Mouse (Mus musculus): Measurements from ENCODE around the gene Thra. TPM values are rescaled to one million over a fixed set of nuclear protein-coding genes. Genes with fewer than 3 reads are reported as not detected.

Thra gene
- polyA plus RNA-seq (2012; ENCODE audit: insufficient read depth, low replicate concordance): 37.6 and 38.9 TPM in 2 replicates

DNA sequence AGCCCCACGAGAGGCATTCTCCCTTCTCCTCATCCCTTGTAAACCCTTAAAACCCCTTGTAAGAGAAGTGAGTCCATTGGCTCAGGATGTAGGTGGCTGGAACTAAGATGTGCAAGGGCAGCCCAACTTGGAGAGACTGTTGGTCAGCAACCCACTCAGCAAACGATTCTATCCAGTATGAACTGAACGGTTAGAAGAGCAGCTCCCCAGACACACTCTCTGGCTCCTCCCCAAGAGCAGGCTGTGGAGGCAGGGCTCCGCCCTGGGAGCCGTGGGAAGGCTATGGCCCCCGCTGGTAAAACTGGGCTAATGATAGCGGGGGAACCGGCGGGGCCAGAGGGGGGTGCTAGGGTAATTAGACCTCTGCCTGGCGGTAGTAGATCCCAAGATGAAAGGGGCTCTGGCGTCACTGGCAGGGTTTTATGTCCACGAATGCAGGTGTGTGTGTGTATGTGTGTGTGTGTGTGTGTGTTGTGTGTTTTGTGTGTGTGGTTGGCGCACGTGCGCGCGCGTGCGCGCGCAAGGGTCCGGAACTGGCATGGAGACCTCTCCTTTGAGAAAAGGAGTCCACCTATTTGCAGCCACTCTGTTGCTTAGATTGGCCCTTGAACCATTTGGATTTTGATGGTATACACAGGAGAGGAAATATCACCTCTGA lies at the start of gene Thra:
Thra (plus strand) TSS at position 246 of the 658 bp plus-strand sequence.
- Histone ChIP-seq H3K4me3 (replicated peaks) (peak within 1 kb of the TSS; percentile 98), H3K27me3 (replicated peaks) (no peaks in the 10 kb centered on the region), H3K9me3 (no peaks in the 10 kb centered on the region), H3K36me3 (replicated peaks; ENCODE audit: low read length) (peaks cover 8% of the 10 kb centered on the region), H3K4me1 (peaks cover 64% of the 10 kb centered on the region)
- TF ChIP-seq FLI1 (IDR thresholded peaks at IDR 0.05; ENCODE audit: low read length) (no peak), GATA1 (IDR thresholded peaks at IDR 0.05; ENCODE audit: borderline replicate concordance, low read length) (no peak)

GRCm38 (mm10) chr11:98693201-98693600 lies 47.2 kb upstream of the Thra start:
- no peaks in the 10 kb centered on the region for H3K27me3 ChIP-seq (replicated peaks)
- H3K4me3 ChIP-seq (replicated peaks): no peak overlapping the region
- H3K36me3 ChIP-seq (replicated peaks; ENCODE audit: low read length): peaks cover 88% of the 10 kb centered on the region
- TF ChIP-seq GATA1 (IDR thresholded peaks at IDR 0.05; ENCODE audit: borderline replicate concordance, low read length): no peak
- TF ChIP-seq FLI1 (IDR thresholded peaks at IDR 0.05; ENCODE audit: low read length): no peak
- H3K9me3 ChIP-seq: no peaks in the 10 kb centered on the region
- no peaks in the 10 kb centered on the region for H3K4me1 ChIP-seq

- no peaks in the 10 kb centered on the region for H3K9me3 ChIP-seq
- no peak overlapping the region for H3K4me3 ChIP-seq (replicated peaks)
- H3K36me3 ChIP-seq (replicated peaks; ENCODE audit: low read length): peaks cover 85% of the 10 kb centered on the region
- no peak for TF ChIP-seq GATA1 (IDR thresholded peaks at IDR 0.05; ENCODE audit: borderline replicate concordance, low read length)
- H3K27me3 ChIP-seq (replicated peaks): no peaks in the 10 kb centered on the region
- H3K4me1 ChIP-seq: no peaks in the 10 kb centered on the region; the same call in 1 of the 2 replicates
These were observed 46.7 kb upstream of the Thra start for GRCm38 (mm10) chr11:98693746-98694145.

GRCm38 (mm10) chr11:98694301-98694700 lies 46.1 kb upstream of the Thra start:
- Histone ChIP-seq H3K27me3 (replicated peaks) (no peaks in the 10 kb centered on the region), H3K4me3 (replicated peaks) (no peak overlapping the region), H3K36me3 (replicated peaks; ENCODE audit: low read length) (peaks cover 81% of the 10 kb centered on the region), H3K4me1 (no peaks in the 10 kb centered on the region; the same call in 1 of the 2 replicates), H3K9me3 (no peaks in the 10 kb centered on the region)
- no peak for TF ChIP-seq GATA1 (IDR thresholded peaks at IDR 0.05; ENCODE audit: borderline replicate concordance, low read length)
- no peak for TF ChIP-seq FLI1 (IDR thresholded peaks at IDR 0.05; ENCODE audit: low read length)

GRCm38 (mm10) chr11:98695408-98695807 lies 45.0 kb upstream of the Thra start:
- H3K9me3 ChIP-seq: no peaks in the 10 kb centered on the region
- TF ChIP-seq GATA1 (IDR thresholded peaks at IDR 0.05; ENCODE audit: borderline replicate concordance, low read length) (no peak), FLI1 (IDR thresholded peaks at IDR 0.05; ENCODE audit: low read length) (no peak)
- peaks cover 70% of the 10 kb centered on the region for H3K36me3 ChIP-seq (replicated peaks; ENCODE audit: low read length)
- no peak overlapping the region for H3K4me3 ChIP-seq (replicated peaks)
- peaks cover 2% of the 10 kb centered on the region for H3K27me3 ChIP-seq (replicated peaks)
- peaks cover 5% of the 10 kb centered on the region; the same call in 1 of the 2 replicates for H3K4me1 ChIP-seq

- TF ChIP-seq FLI1 (IDR thresholded peaks at IDR 0.05; ENCODE audit: low read length): no peak
- no peak for TF ChIP-seq GATA1 (IDR thresholded peaks at IDR 0.05; ENCODE audit: borderline replicate concordance, low read length)
- Histone ChIP-seq H3K4me3 (replicated peaks) (no peak overlapping the region), H3K36me3 (replicated peaks; ENCODE audit: low read length) (peaks cover 58% of the 10 kb centered on the region), H3K9me3 (no peaks in the 10 kb centered on the region), H3K27me3 (replicated peaks) (peaks cover 7% of the 10 kb centered on the region), H3K4me1 (peaks cover 10% of the 10 kb centered on the region; the same call in 1 of the 2 replicates)
These were observed 43.8 kb upstream of the Thra start for GRCm38 (mm10) chr11:98696454-98697216.

DNA sequence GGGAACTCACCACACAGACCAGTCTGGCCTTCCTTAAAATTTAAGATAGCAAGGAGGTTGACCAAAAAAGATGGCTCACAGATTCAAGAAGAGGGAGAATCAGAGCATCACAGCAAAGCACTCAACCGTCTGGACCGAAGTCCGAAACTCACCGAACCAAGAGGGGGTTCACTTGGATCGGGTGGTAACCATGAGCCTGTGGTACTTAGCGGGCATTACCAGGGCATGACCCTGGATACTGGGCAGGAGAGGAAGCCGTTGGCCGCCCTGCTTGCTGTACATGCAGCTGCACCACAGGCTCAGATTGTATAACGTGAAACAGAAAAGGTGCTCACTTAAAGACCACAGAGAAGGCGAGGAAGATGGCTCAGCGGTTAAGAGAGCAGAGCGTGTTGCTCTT lies 43.2 kb upstream of the Thra start:
- TF ChIP-seq FLI1 (IDR thresholded peaks at IDR 0.05; ENCODE audit: low read length): no peak
- no peak overlapping the region for H3K4me3 ChIP-seq (replicated peaks)
- no peaks in the 10 kb centered on the region for H3K9me3 ChIP-seq
- H3K27me3 ChIP-seq (replicated peaks): peaks cover 10% of the 10 kb centered on the region
- H3K36me3 ChIP-seq (replicated peaks; ENCODE audit: low read length): peaks cover 52% of the 10 kb centered on the region
- H3K4me1 ChIP-seq: peaks cover 14% of the 10 kb centered on the region; the same call in 1 of the 2 replicates

- Histone ChIP-seq H3K9me3 (no peaks in the 10 kb centered on the region), H3K27me3 (replicated peaks) (peaks cover 10% of the 10 kb centered on the region), H3K4me1 (peaks cover 18% of the 10 kb centered on the region; the same call in 1 of the 2 replicates), H3K36me3 (replicated peaks; ENCODE audit: low read length) (peaks cover 44% of the 10 kb centered on the region), H3K4me3 (replicated peaks) (no peak overlapping the region)
- TF ChIP-seq FLI1 (IDR thresholded peaks at IDR 0.05; ENCODE audit: low read length) (no peak), GATA1 (IDR thresholded peaks at IDR 0.05; ENCODE audit: borderline replicate concordance, low read length) (no peak)
These were observed 41.4 kb upstream of the Thra start for GRCm38 (mm10) chr11:98698849-98699640.

DNA sequence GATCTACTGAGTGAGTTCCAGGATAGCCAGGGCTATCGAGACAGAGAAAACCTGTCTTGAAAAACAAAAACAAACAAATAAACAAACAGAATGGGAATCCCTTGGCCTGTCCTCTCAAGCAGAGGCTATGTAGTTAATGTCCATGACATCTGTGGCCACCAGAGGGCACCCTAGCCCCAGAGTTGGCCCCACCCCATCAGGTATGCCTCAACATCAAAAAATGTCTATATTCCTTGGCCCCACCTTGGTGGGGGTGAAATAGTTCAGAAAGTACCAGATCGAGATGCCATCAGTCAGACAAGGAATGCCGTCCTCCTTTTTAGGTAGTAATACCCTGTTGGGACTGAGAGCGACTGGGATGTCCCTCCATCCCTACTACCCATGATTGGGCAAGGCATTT lies 40.5 kb upstream of the Thra start:
- H3K4me1 ChIP-seq: peaks cover 20% of the 10 kb centered on the region; the same call in 1 of the 2 replicates
- no peak overlapping the region for H3K4me3 ChIP-seq (replicated peaks)
- TF ChIP-seq FLI1 (IDR thresholded peaks at IDR 0.05; ENCODE audit: low read length): no peak
- no peak for TF ChIP-seq GATA1 (IDR thresholded peaks at IDR 0.05; ENCODE audit: borderline replicate concordance, low read length)
- H3K9me3 ChIP-seq: no peaks in the 10 kb centered on the region
- H3K27me3 ChIP-seq (replicated peaks): peaks cover 10% of the 10 kb centered on the region
- peaks cover 44% of the 10 kb centered on the region for H3K36me3 ChIP-seq (replicated peaks; ENCODE audit: low read length)
